Mouse (Mus musculus): ENCODE data around the gene Snupn. TPM values are rescaled to one million over a fixed set of nuclear protein-coding genes. Genes with fewer than 3 reads are reported as not detected.
"Not testable (repeated sequence)": the region's sequence is repeated elsewhere in the genome, so short reads cannot be mapped to it uniquely, and the experiment has no call there.

Gene Snupn
- polyA plus RNA-seq, 1 experiment from 2014 or later, result 16.7 TPM

- no peak for ATAC-seq (ENCODE audit: insufficient number of reproducible peaks, low FRiP score)
- WGBS, result 15% methylated on average over 6 of the region's 6 CpGs
- Histone ChIP-seq H3K27ac (ENCODE audit: poor library complexity, severe bottlenecking) (no peak overlapping the region), H3K4me3 (peak overlapping the region; percentile 73), H3K4me1 (replicated peaks) (peaks cover 17% of the 10 kb centered on the region), H3K27me3 (replicated peaks) (no peaks in the 10 kb centered on the region), H3K36me3 (no peaks in the 10 kb centered on the region), H3K9ac (peak overlapping the region; percentile 49), H3K9me3 (replicated peaks) (no peaks in the 10 kb centered on the region), H3K4me2 (peak overlapping the region; percentile 81)
Measured at GRCm38 (mm10) chr9:56936861-56937222, 13.8 kb upstream of the Snupn start.

- Histone ChIP-seq H3K4me2 (peak within 1 kb of the TSS; percentile 81), H3K9ac (peak within 1 kb of the TSS; percentile 83), H3K9me3 (replicated peaks) (no peaks in the 10 kb centered on the region), H3K27me3 (replicated peaks) (no peaks in the 10 kb centered on the region), H3K4me1 (replicated peaks) (peaks cover 17% of the 10 kb centered on the region), H3K36me3 (no peaks in the 10 kb centered on the region), H3K4me3 (peak within 1 kb of the TSS; percentile 73), H3K27ac (ENCODE audit: poor library complexity, severe bottlenecking) (peak within 1 kb of the TSS; percentile 79)
- WGBS, result under 1% methylated on average over 70 of the region's 73 CpGs
- ATAC-seq (ENCODE audit: insufficient number of reproducible peaks, low FRiP score), result peak; percentile 92
Measured at GRCm38 (mm10) chr9:56937223-56938160, 13.2 kb upstream of the Snupn start, which contains the start of gene Imp3. Gene Imp3 (plus strand): TSS chr9:56937475.

DNA sequence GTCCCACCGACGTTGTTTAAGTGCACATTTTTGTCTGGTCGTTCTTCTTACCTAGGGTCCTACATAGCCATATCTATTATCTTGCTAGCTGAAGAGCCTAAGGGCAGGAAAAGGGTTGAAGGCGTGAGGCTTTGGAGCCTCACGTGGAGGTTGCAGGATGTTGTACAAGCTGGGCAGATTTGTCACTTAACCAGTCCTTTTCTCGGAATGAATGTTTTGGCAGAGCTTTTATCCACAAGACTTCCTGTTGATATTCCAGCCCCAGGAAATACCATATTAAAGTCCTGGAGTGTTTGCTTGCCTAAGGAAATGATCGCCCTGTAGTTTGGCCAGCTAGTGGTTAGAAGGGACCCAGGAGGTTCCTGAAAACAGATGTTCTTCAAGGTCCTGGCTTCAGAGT, 12.3 kb upstream of the Snupn start:
- H3K27me3 ChIP-seq (replicated peaks), result no peaks in the 10 kb centered on the region
- ATAC-seq (ENCODE audit: insufficient number of reproducible peaks, low FRiP score), result no peak
- H3K27ac ChIP-seq (ENCODE audit: poor library complexity, severe bottlenecking), result peak overlapping the region; percentile 79
- peak overlapping the region; percentile 73 for H3K4me3 ChIP-seq
- H3K9me3 ChIP-seq (replicated peaks), result no peaks in the 10 kb centered on the region
- WGBS, result under 1% methylated on average over 7 of the region's 7 CpGs
- no peaks in the 10 kb centered on the region for H3K36me3 ChIP-seq
- peak overlapping the region; percentile 81 for H3K4me2 ChIP-seq
- H3K4me1 ChIP-seq (replicated peaks), result peaks cover 17% of the 10 kb centered on the region
- H3K9ac ChIP-seq, result peak overlapping the region; percentile 83

DNA sequence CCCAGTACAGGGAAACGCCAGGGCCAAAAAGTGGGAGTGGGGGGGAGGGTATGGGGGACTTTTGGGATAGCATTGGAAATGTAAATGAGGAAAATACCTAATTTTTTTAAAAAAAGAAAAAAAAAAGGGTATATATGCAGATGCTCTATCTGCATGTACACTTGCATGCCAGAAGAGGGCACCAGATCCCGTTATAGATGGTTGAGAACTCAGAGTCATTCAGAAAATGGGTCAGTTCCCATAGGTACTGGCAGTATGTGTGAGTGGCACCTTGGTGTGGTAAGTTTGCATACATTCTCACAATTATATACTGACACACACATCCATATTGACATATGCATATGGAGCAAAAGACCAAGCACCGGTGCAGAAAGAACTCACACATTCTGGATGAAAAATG, 3.2 kb upstream of the Snupn start:
- not testable (repeated sequence) for H3K4me3 ChIP-seq; H3K4me2 ChIP-seq; H3K9ac ChIP-seq; H3K36me3 ChIP-seq; H3K27ac ChIP-seq (ENCODE audit: poor library complexity, severe bottlenecking); H3K9me3 ChIP-seq (replicated peaks); ATAC-seq (ENCODE audit: insufficient number of reproducible peaks, low FRiP score); H3K27me3 ChIP-seq (replicated peaks)
- WGBS, result 24% methylated on average over 3 of the region's 3 CpGs
- peaks cover 12% of the 10 kb centered on the region for H3K4me1 ChIP-seq (replicated peaks)

DNA sequence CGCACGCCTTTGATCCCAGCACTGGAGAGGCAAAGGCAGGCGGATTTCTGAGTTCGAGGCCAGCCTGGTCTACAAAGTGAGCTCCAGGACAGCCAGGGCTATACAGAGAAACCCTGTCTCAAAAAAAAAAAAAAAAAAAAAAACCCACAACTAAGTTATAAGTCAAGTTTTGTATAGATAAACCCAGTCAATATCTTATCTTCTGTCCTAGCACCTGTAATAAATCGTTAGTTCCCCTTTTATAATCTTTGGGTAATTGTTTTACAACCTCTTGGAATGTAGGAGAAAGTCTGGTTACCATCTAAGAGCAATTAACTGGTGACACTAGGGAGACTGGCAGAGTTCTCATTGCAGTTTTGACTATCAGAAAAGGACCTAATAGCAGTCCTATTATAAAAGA, 2.0 kb upstream of the Snupn start:
- H3K4me3 ChIP-seq; H3K27me3 ChIP-seq (replicated peaks); H3K9ac ChIP-seq; H3K36me3 ChIP-seq; H3K4me2 ChIP-seq; H3K9me3 ChIP-seq (replicated peaks); ATAC-seq (ENCODE audit: insufficient number of reproducible peaks, low FRiP score); H3K27ac ChIP-seq (ENCODE audit: poor library complexity, severe bottlenecking): not testable (repeated sequence)
- WGBS, result 82% methylated on average over 5 of the region's 5 CpGs
- peaks cover 12% of the 10 kb centered on the region for H3K4me1 ChIP-seq (replicated peaks)

- 20% methylated on average over 13 of the region's 13 CpGs for WGBS
- H3K27ac ChIP-seq (ENCODE audit: poor library complexity, severe bottlenecking), result no peak overlapping the region
- H3K36me3 ChIP-seq, result no peaks in the 10 kb centered on the region
- peak overlapping the region; percentile 96 for H3K4me2 ChIP-seq
- no peaks in the 10 kb centered on the region for H3K9me3 ChIP-seq (replicated peaks)
- H3K4me1 ChIP-seq (replicated peaks), result peaks cover 12% of the 10 kb centered on the region
- peak overlapping the region; percentile 65 for H3K9ac ChIP-seq
- H3K4me3 ChIP-seq, result peak overlapping the region; percentile 84
- H3K27me3 ChIP-seq (replicated peaks), result no peaks in the 10 kb centered on the region
- ATAC-seq (ENCODE audit: insufficient number of reproducible peaks, low FRiP score), result no peak
Measured at GRCm38 (mm10) chr9:56949767-56950166, 911 bp upstream of the Snupn start.

- Histone ChIP-seq H3K9me3 (replicated peaks) (no peaks in the 10 kb centered on the region), H3K36me3 (peaks cover 12% of the 10 kb centered on the region), H3K27me3 (replicated peaks) (no peaks in the 10 kb centered on the region), H3K27ac (ENCODE audit: poor library complexity, severe bottlenecking) (no peak overlapping the region), H3K4me2 (no peak overlapping the region), H3K4me3 (no peak overlapping the region), H3K9ac (no peak overlapping the region), H3K4me1 (replicated peaks) (peaks cover 12% of the 10 kb centered on the region)
- no peak for ATAC-seq (ENCODE audit: insufficient number of reproducible peaks, low FRiP score)
- 94% methylated on average over 1 of the region's 1 CpGs for WGBS
Measured at GRCm38 (mm10) chr9:56953562-56953961, 2.9 kb downstream of the Snupn start.

- Histone ChIP-seq H3K9ac (no peak overlapping the region), H3K27me3 (replicated peaks) (no peaks in the 10 kb centered on the region), H3K4me1 (replicated peaks) (no peaks in the 10 kb centered on the region), H3K27ac (ENCODE audit: poor library complexity, severe bottlenecking) (no peak overlapping the region), H3K9me3 (replicated peaks) (peaks cover 2% of the 10 kb centered on the region; the same call in 1 of the 2 replicates), H3K4me3 (no peak overlapping the region), H3K4me2 (no peak overlapping the region), H3K36me3 (peaks cover 29% of the 10 kb centered on the region)
- ATAC-seq (ENCODE audit: insufficient number of reproducible peaks, low FRiP score), result no peak
- WGBS, result 69% methylated on average over 7 of the region's 7 CpGs
Measured at GRCm38 (mm10) chr9:56956966-56957675, 6.4 kb downstream of the Snupn start.

GRCm38 (mm10) chr9:56958689-56959088, 8.0 kb downstream of the Snupn start:
- Histone ChIP-seq H3K9me3 (replicated peaks) (peaks cover 2% of the 10 kb centered on the region; the same call in 1 of the 2 replicates), H3K4me2 (no peak overlapping the region), H3K9ac (no peak overlapping the region), H3K4me3 (no peak overlapping the region), H3K27ac (ENCODE audit: poor library complexity, severe bottlenecking) (no peak overlapping the region), H3K27me3 (replicated peaks) (no peaks in the 10 kb centered on the region), H3K4me1 (replicated peaks) (no peaks in the 10 kb centered on the region), H3K36me3 (peaks cover 42% of the 10 kb centered on the region)
- ATAC-seq (ENCODE audit: insufficient number of reproducible peaks, low FRiP score), result no peak
- 80% methylated on average over 2 of the region's 2 CpGs for WGBS

DNA sequence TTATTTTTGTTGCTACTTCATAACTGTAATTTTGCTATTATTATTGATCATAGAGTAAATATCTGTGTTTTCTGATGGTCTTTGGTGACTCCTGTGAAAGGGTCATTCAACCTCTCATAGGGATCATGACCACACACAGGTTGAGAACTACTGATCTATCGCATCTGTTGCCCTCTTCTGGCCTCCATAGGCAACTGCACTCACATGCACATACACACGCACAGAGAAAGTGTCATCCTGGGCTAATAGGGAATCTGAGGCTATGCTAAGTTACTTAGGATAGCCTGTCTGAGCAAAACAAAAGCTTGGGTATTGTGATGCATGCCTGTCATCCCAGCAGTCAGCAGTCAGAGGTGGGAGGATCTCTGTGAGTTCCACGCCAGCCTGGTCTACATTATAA, 10.9 kb downstream of the Snupn start:
- H3K27ac ChIP-seq (ENCODE audit: poor library complexity, severe bottlenecking), result no peak overlapping the region
- ATAC-seq (ENCODE audit: insufficient number of reproducible peaks, low FRiP score), result no peak
- WGBS, result 87% methylated on average over 3 of the region's 3 CpGs
- no peaks in the 10 kb centered on the region for H3K27me3 ChIP-seq (replicated peaks)
- H3K9me3 ChIP-seq (replicated peaks), result peaks cover 2% of the 10 kb centered on the region; the same call in 1 of the 2 replicates
- H3K9ac ChIP-seq, result no peak overlapping the region
- H3K36me3 ChIP-seq, result peaks cover 46% of the 10 kb centered on the region
- H3K4me3 ChIP-seq, result no peak overlapping the region
- H3K4me2 ChIP-seq, result no peak overlapping the region
- H3K4me1 ChIP-seq (replicated peaks), result no peaks in the 10 kb centered on the region

DNA sequence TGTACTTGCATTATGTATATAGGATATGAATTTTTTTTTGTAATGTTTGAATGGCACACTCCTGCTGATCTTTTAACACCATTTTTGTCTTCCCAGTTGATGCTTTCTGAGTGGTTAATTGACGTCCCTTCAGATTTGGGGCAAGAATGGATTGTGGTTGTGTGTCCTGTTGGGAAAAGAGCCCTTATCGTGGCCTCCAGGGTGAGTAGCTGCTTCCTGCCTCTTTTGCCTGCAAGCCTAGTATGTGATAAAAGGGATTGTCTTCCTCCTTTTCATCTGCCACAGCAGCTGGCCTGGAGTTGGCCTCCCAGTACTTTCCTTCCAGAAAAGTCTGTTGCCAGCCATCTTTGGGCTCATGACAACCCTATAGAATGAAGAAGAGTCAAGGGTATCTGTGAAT, 19.5 kb downstream of the Snupn start:
- 51% methylated on average over 2 of the region's 2 CpGs for WGBS
- Histone ChIP-seq H3K4me1 (replicated peaks) (no peaks in the 10 kb centered on the region), H3K27me3 (replicated peaks) (no peaks in the 10 kb centered on the region), H3K4me2 (no peak overlapping the region), H3K4me3 (no peak overlapping the region), H3K9me3 (replicated peaks) (no peaks in the 10 kb centered on the region), H3K27ac (ENCODE audit: poor library complexity, severe bottlenecking) (no peak overlapping the region), H3K36me3 (peaks cover 18% of the 10 kb centered on the region; the same call in 1 of the 2 replicates), H3K9ac (no peak overlapping the region)
- no peak for ATAC-seq (ENCODE audit: insufficient number of reproducible peaks, low FRiP score)
